Mouse (Mus musculus): ENCODE data around the gene Zcchc10. TPM values are rescaled to one million over a fixed set of nuclear protein-coding genes. Genes with fewer than 3 reads are reported as not detected.
"Not testable (repeated sequence)": the region's sequence is repeated elsewhere in the genome, so short reads cannot be mapped to it uniquely, and the experiment has no call there.

Gene Zcchc10
- polyA plus RNA-seq, 1 experiment from 2014 or later, result 30.7 TPM

DNA sequence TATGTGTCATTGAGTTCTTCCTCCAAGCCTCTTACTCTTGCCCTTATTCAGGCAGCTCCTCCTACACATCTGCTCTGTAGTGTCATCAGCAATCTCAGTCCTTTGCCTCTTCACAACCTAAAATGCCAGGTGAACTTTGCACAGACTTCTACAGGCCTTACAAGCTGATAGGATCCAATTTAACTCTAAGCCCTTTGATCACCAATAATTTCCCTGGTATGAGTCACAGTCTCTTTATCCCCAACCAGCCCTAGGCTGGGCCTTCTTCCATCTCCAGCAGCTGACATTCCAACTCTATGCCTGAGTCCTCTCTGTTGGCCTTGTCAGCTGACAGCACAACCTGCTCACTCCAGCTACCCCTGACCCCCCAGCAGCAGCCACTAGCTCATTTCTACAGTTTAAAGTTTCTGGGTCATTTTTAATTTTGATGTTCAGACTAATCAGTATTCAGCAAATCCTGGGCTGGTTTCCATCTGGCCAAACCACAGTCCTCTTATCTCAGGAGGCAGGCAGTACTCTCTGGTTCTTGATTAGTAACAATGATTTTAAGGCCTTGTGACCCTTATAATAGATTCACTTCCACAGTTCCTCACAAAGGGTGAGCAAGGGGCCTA lies 16.1 kb upstream of the Zcchc10 start:
- no peak overlapping the region for H3K4me3 ChIP-seq (ENCODE audit: low read depth, low read length)
- no peaks in the 10 kb centered on the region for H3K4me1 ChIP-seq (ENCODE audit: control insufficient read depth, insufficient read depth, low read length)
- DNase-seq (ENCODE audit: low spot score), result no peak
- ATAC-seq (ENCODE audit: insufficient number of reproducible peaks, low FRiP score, low TSS enrichment, low read depth), result no peak
- H3K36me3 ChIP-seq (ENCODE audit: control insufficient read depth, insufficient read depth, low read length), result no peaks in the 10 kb centered on the region
- H3K4me2 ChIP-seq (ENCODE audit: low read depth, severe bottlenecking), result no peak overlapping the region
- H3K27ac ChIP-seq (replicated peaks; ENCODE audit: low read depth, low read length), result no peak overlapping the region
- H3K9ac ChIP-seq (ENCODE audit: low read length), result no peak overlapping the region
- H3K9me3 ChIP-seq (ENCODE audit: control insufficient read depth, low read length), result no peaks in the 10 kb centered on the region
- H3K27me3 ChIP-seq (ENCODE audit: control insufficient read depth, insufficient read depth, low read length), result no peaks in the 10 kb centered on the region

DNA sequence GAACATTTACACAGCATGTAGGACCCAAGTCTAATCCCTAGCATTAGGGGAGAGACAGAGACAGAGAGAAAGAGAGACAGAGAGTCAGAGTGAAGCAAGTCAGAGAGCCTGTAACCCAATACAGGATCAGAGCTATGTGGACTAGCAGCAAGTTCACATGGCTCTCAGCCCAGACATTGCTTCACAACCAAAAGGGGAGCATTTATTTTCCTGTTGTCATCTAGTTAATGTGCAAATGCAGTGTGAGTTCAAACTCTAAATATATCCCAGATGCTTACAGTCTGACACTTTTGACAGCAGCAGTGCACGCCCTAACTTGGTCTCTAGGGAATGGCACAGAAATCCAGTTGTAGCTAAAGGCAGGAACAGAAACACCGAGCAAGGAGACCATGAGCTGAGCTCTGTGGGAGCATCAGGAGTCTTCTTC lies 15.6 kb upstream of the Zcchc10 start:
- Histone ChIP-seq H3K36me3 (ENCODE audit: control insufficient read depth, insufficient read depth, low read length) (no peaks in the 10 kb centered on the region), H3K9me3 (ENCODE audit: control insufficient read depth, low read length) (no peaks in the 10 kb centered on the region), H3K9ac (ENCODE audit: low read length) (no peak overlapping the region), H3K27ac (replicated peaks; ENCODE audit: low read depth, low read length) (no peak overlapping the region), H3K4me1 (ENCODE audit: control insufficient read depth, insufficient read depth, low read length) (no peaks in the 10 kb centered on the region), H3K27me3 (ENCODE audit: control insufficient read depth, insufficient read depth, low read length) (no peaks in the 10 kb centered on the region), H3K4me3 (ENCODE audit: low read depth, low read length) (no peak overlapping the region), H3K4me2 (ENCODE audit: low read depth, severe bottlenecking) (no peak overlapping the region)
- ATAC-seq (ENCODE audit: insufficient number of reproducible peaks, low FRiP score, low TSS enrichment, low read depth) (no peak), DNase-seq (ENCODE audit: low spot score) (no peak)
- 63% methylated on average over 2 of the region's 2 CpGs for WGBS

DNA sequence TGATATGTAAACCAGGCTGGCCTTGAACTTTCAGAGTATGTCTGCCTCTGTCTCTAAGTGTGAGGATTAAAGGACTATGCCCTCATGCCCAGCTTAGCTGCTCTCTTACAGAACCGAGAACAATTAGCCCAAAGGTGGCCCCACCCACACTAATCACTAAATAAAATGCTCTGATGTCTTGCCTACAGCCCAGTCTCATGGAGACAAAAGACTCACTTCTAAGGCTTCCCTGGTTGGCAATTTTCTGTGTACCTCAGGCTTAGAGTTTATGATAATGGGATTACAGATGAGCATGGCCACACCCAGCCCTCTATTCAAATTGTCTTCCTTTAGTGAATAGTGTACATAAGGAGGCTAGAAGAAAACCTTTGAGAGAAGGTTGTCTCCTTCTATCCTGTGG lies 13.1 kb upstream of the Zcchc10 start:
- Histone ChIP-seq H3K4me3 (ENCODE audit: low read depth, low read length) (no peak overlapping the region), H3K9me3 (ENCODE audit: control insufficient read depth, low read length) (no peaks in the 10 kb centered on the region), H3K27ac (replicated peaks; ENCODE audit: low read depth, low read length) (no peak overlapping the region), H3K4me1 (ENCODE audit: control insufficient read depth, insufficient read depth, low read length) (no peaks in the 10 kb centered on the region), H3K9ac (ENCODE audit: low read length) (no peak overlapping the region), H3K4me2 (ENCODE audit: low read depth, severe bottlenecking) (no peak overlapping the region), H3K27me3 (ENCODE audit: control insufficient read depth, insufficient read depth, low read length) (no peaks in the 10 kb centered on the region), H3K36me3 (ENCODE audit: control insufficient read depth, insufficient read depth, low read length) (no peaks in the 10 kb centered on the region)
- ATAC-seq (ENCODE audit: insufficient number of reproducible peaks, low FRiP score, low TSS enrichment, low read depth) (no peak), DNase-seq (ENCODE audit: low spot score) (no peak)
- 52% methylated on average over 1 of the region's 1 CpGs for WGBS

DNA sequence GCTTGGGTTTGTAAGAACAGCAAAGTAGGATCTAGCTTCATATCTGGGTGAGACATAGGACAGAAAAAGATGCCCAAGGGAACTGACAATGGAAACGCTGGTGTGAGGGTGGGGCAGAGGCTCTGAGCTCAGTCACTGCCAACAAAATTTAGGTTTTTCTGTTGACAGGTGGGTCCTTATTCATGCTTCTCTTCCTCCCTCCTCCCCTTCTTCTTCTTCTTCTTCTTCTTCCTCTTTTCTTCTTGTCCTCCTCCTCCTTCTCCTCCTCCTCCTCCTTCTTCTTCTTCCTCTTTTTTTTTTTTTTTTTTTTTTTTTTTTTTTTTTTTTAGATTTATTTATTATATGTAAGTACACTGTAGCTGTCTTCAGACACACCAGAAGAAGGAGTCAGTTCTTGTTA lies 11.7 kb upstream of the Zcchc10 start:
- ATAC-seq (ENCODE audit: insufficient number of reproducible peaks, low FRiP score, low TSS enrichment, low read depth); H3K27me3 ChIP-seq (ENCODE audit: control insufficient read depth, insufficient read depth, low read length); H3K4me1 ChIP-seq (ENCODE audit: control insufficient read depth, insufficient read depth, low read length); H3K27ac ChIP-seq (replicated peaks; ENCODE audit: low read depth, low read length); H3K9me3 ChIP-seq (ENCODE audit: control insufficient read depth, low read length); DNase-seq (ENCODE audit: low spot score); H3K9ac ChIP-seq (ENCODE audit: low read length); H3K4me3 ChIP-seq (ENCODE audit: low read depth, low read length); H3K36me3 ChIP-seq (ENCODE audit: control insufficient read depth, insufficient read depth, low read length); H3K4me2 ChIP-seq (ENCODE audit: low read depth, severe bottlenecking): not testable (repeated sequence)
- WGBS, result 86% methylated on average over 1 of the region's 1 CpGs

DNA sequence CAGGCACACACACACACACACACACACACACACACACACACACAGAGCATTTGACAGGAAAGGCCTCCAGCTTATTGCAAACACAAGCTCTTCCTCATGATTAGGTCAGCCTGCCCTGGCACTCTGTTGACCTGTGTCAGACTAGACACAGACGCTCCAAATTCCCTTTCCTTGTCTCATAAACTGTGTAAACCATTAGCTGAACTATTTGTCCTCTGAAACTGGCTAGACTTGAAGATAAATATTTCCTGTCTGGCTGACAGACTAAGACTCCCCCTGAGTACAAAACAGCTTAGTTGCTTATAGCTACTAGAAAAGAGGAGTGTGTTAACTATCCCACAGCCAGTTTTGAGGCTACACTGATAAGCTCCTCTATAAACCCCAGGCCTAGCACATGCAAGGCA lies 9.7 kb upstream of the Zcchc10 start:
- Histone ChIP-seq H3K4me3 (ENCODE audit: low read depth, low read length) (no peak overlapping the region), H3K27ac (replicated peaks; ENCODE audit: low read depth, low read length) (no peak overlapping the region), H3K4me2 (ENCODE audit: low read depth, severe bottlenecking) (no peak overlapping the region), H3K9ac (ENCODE audit: low read length) (no peak overlapping the region), H3K4me1 (ENCODE audit: control insufficient read depth, insufficient read depth, low read length) (no peaks in the 10 kb centered on the region), H3K27me3 (ENCODE audit: control insufficient read depth, insufficient read depth, low read length) (no peaks in the 10 kb centered on the region), H3K36me3 (ENCODE audit: control insufficient read depth, insufficient read depth, low read length) (no peaks in the 10 kb centered on the region), H3K9me3 (ENCODE audit: control insufficient read depth, low read length) (no peaks in the 10 kb centered on the region)
- WGBS, result 28% methylated on average over 1 of the region's 1 CpGs
- DNase-seq (ENCODE audit: low spot score) (no peak), ATAC-seq (ENCODE audit: insufficient number of reproducible peaks, low FRiP score, low TSS enrichment, low read depth) (no peak)

DNA sequence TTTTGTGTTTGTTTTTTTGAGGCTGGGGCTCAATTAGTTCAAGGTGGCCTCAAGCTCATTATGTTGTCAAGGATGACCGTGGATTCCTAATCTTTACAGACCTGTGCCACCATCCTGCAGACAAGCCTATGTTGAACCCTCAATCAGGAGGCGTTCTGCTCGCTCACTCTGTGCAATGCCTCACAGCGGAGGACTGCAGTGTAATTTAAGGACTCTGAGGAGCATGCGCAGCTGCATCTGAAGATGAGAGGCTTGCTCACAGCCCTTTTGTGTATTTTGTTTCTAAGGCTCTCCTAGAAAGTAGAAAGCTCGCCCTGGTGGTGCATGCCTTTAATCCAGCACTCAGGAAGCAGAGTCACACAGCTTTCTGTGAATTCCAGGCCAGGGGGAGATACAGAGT lies 7.5 kb upstream of the Zcchc10 start:
- Histone ChIP-seq H3K36me3 (ENCODE audit: control insufficient read depth, insufficient read depth, low read length) (no peaks in the 10 kb centered on the region), H3K27ac (replicated peaks; ENCODE audit: low read depth, low read length) (no peak overlapping the region), H3K4me1 (ENCODE audit: control insufficient read depth, insufficient read depth, low read length) (no peaks in the 10 kb centered on the region), H3K4me2 (ENCODE audit: low read depth, severe bottlenecking) (no peak overlapping the region), H3K9ac (ENCODE audit: low read length) (no peak overlapping the region), H3K4me3 (ENCODE audit: low read depth, low read length) (no peak overlapping the region), H3K27me3 (ENCODE audit: control insufficient read depth, insufficient read depth, low read length) (no peaks in the 10 kb centered on the region), H3K9me3 (ENCODE audit: control insufficient read depth, low read length) (no peaks in the 10 kb centered on the region)
- ATAC-seq (ENCODE audit: insufficient number of reproducible peaks, low FRiP score, low TSS enrichment, low read depth), result no peak
- peak; percentile 24 for DNase-seq (ENCODE audit: low spot score)
- 39% methylated on average over 6 of the region's 6 CpGs for WGBS

DNA sequence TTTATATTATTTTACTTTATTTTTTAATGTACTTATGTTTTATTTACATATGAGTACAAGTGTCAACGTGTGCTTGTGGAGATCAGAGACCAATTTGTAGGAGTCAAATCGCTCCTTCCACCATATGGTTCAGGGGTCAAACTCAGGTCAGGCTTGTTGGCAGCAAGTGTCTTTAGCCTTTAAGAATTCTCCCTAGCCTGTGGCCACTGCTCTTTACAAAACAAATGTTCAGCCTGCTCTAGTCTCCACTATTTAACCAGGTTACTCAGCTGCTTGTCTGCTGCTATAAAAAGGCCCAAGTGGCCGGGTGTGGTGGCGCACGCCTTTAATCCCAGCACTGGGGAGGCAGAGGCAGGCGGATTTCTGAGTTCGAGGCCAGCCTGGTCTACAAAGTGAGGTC lies 6.4 kb upstream of the Zcchc10 start:
- no peak overlapping the region for H3K27ac ChIP-seq (replicated peaks; ENCODE audit: low read depth, low read length)
- no peak overlapping the region for H3K4me2 ChIP-seq (ENCODE audit: low read depth, severe bottlenecking)
- no peaks in the 10 kb centered on the region for H3K9me3 ChIP-seq (ENCODE audit: control insufficient read depth, low read length)
- 60% methylated on average over 7 of the region's 7 CpGs for WGBS
- DNase-seq (ENCODE audit: low spot score) (peak; percentile 28), ATAC-seq (ENCODE audit: insufficient number of reproducible peaks, low FRiP score, low TSS enrichment, low read depth) (no peak)
- H3K9ac ChIP-seq (ENCODE audit: low read length), result no peak overlapping the region
- H3K27me3 ChIP-seq (ENCODE audit: control insufficient read depth, insufficient read depth, low read length), result no peaks in the 10 kb centered on the region
- no peak overlapping the region for H3K4me3 ChIP-seq (ENCODE audit: low read depth, low read length)
- no peaks in the 10 kb centered on the region for H3K36me3 ChIP-seq (ENCODE audit: control insufficient read depth, insufficient read depth, low read length)
- H3K4me1 ChIP-seq (ENCODE audit: control insufficient read depth, insufficient read depth, low read length), result no peaks in the 10 kb centered on the region

DNA sequence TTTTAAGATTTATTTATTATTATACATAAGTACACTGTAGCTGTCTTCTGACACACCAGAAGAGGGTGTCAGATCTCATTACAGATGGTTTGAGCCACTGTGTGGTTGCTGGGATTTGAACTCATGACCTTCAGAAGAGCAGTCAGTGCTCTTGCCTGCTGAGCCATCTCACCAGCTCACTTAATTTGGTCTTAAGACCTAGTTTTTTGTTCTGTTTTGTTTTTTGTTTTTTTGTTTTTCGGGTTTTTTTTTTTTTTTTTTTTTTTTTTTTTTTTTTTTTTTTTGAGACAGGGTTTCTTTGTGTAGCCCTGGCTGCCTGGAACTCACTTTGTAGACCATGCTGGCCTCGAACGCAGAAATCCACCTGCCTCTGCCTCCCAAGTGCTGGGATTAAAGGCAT lies 5.9 kb upstream of the Zcchc10 start:
- 89% methylated on average over 3 of the region's 3 CpGs for WGBS
- not testable (repeated sequence) for ATAC-seq (ENCODE audit: insufficient number of reproducible peaks, low FRiP score, low TSS enrichment, low read depth)

DNA sequence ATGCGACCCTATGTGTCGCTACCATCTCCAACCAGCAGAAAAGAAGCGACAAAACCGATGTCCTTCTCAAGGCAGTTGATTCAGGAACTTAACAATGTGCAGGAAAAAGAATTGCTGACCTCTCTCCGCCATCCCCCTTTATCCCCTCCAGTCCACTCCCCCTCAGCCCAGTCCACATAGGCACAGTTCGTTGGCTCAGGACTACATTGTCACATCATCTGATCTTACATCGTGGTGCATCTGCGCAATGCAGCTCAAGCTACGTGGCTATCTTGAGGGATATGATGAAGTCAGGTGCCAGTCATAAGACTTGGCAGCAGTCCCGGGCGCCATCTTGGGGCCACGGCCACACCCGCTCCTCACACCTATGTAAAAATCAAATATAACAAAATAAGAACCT lies 4.6 kb upstream of the Zcchc10 start:
- not testable (repeated sequence) for H3K4me2 ChIP-seq (ENCODE audit: low read depth, severe bottlenecking); H3K27me3 ChIP-seq (ENCODE audit: control insufficient read depth, insufficient read depth, low read length); H3K9ac ChIP-seq (ENCODE audit: low read length); H3K36me3 ChIP-seq (ENCODE audit: control insufficient read depth, insufficient read depth, low read length); H3K9me3 ChIP-seq (ENCODE audit: control insufficient read depth, low read length); ATAC-seq (ENCODE audit: insufficient number of reproducible peaks, low FRiP score, low TSS enrichment, low read depth); H3K4me3 ChIP-seq (ENCODE audit: low read depth, low read length); H3K27ac ChIP-seq (replicated peaks; ENCODE audit: low read depth, low read length); DNase-seq (ENCODE audit: low spot score); H3K4me1 ChIP-seq (ENCODE audit: control insufficient read depth, insufficient read depth, low read length)
- 96% methylated on average over 13 of the region's 13 CpGs for WGBS

More for the DNA sequence above, 5.9 kb upstream of the Zcchc10 start:
- not testable (repeated sequence) for H3K27ac ChIP-seq (replicated peaks; ENCODE audit: low read depth, low read length); H3K4me2 ChIP-seq (ENCODE audit: low read depth, severe bottlenecking); H3K9ac ChIP-seq (ENCODE audit: low read length); DNase-seq (ENCODE audit: low spot score); H3K4me3 ChIP-seq (ENCODE audit: low read depth, low read length); H3K36me3 ChIP-seq (ENCODE audit: control insufficient read depth, insufficient read depth, low read length); H3K9me3 ChIP-seq (ENCODE audit: control insufficient read depth, low read length); H3K4me1 ChIP-seq (ENCODE audit: control insufficient read depth, insufficient read depth, low read length); H3K27me3 ChIP-seq (ENCODE audit: control insufficient read depth, insufficient read depth, low read length)
